Mouse (Mus musculus): ENCODE measurements around the gene Pgpep1l. TPM values are rescaled to one million over a fixed set of nuclear protein-coding genes. Genes with fewer than 3 reads are reported as not detected.

Gene Pgpep1l
- polyA plus RNA-seq (2012; rRNA removed), result 0.79 and 0.85 TPM in 2 replicates

DNA sequence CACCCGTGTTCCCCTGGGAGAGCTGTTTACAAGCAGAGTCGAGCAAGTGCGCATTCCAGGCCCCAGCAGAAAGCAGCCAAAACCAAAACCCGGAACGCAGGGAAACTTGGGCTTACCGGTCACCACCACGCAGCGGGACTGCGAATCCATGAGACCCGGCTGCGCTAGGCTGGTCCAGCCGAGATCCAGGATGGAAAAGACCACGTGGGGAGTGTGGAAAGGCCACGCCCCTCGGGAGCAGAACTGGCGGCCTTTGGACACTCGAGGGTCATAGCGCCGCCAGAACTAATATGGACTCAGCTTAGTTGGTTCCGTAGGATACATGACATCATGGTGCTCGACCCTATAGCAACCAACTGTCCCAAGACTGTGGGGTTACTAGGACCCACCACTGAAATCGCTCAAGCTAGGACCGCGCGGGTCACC, at the start of gene Pgpep1l:
Pgpep1l (minus strand) TSS at position 206 of the 426 bp plus-strand sequence.
- no peak for TF ChIP-seq CTCF (IDR thresholded peaks at IDR 0.05; ENCODE audit: extremely low read depth, insufficient read depth, low read length)
- no peak for TF ChIP-seq POLR2A (IDR thresholded peaks at IDR 0.05; ENCODE audit: extremely low read depth, insufficient read depth, low read length)
- Histone ChIP-seq H3K4me3 (ENCODE audit: insufficient read depth, low read length) (no peak within 1 kb of the TSS), H3K4me1 (ENCODE audit: control insufficient read depth, insufficient read depth, low read length) (peaks cover 2% of the 10 kb centered on the region), H3K27ac (ENCODE audit: insufficient read depth, low read length) (no peak within 1 kb of the TSS)

DNA sequence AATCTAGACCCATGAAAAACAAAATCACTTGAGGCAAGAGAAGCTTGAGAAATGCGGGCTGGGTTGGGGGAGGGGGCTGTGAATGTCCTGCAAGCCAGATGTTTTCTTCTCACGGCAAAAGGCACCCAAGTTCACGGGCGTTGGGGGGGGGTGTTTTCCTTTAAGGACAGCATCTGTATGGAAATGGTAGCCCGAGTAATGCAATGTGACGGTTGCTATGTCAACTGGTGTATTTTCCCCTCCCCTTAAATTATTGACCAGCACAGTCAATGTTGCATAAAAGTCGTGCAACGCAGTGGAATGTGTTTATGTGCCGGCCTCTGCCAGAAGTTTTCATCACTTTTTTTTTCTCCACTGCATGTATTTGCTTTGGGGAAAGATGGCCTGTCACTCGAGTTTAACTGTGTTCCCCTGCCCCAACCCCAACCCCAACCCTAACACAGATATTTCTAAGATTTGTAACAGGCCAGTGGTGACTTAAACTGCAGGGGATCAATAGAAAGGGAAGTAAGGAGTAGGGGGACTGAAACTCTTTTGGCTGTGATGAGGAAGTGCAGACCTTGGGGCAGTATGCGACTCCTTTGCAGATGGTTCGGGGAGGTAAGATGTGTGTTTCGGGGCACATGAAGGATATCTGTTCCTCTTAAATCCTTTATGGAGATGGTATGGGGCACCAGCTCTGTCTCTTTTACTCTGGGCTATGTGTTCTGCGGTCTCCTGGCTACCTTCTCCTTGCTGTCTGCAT, 49.2 kb upstream of the Pgpep1l start:
- TF ChIP-seq POLR2A (IDR thresholded peaks at IDR 0.05; ENCODE audit: extremely low read depth, insufficient read depth, low read length) (no peak), CTCF (IDR thresholded peaks at IDR 0.05; ENCODE audit: extremely low read depth, insufficient read depth, low read length) (no peak)
- Histone ChIP-seq H3K4me3 (ENCODE audit: insufficient read depth, low read length) (no peak overlapping the region), H3K27ac (ENCODE audit: insufficient read depth, low read length) (no peak overlapping the region), H3K4me1 (ENCODE audit: control insufficient read depth, insufficient read depth, low read length) (no peaks in the 10 kb centered on the region)

DNA sequence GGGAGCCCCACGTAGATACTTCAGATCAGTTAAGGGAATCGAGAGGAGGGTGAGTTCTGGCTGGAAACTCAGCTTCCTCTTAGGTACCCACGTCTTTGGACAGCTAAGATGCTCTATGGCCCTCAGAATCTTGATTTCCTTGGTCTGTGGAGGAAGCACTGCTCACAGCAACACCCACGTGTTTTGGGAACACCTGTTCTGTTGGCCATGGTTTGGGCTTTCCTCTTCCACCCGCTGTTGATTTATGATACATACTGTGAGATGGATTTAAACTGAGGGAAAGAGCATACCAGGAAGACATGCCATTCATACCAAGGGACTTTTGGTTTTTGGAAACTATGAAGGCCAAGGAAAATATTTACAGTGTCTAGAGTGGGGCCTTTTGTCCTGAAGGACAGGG, 48.4 kb upstream of the Pgpep1l start:
- no peak overlapping the region for H3K27ac ChIP-seq (ENCODE audit: insufficient read depth, low read length)
- H3K4me3 ChIP-seq (ENCODE audit: insufficient read depth, low read length), result no peak overlapping the region
- no peaks in the 10 kb centered on the region for H3K4me1 ChIP-seq (ENCODE audit: control insufficient read depth, insufficient read depth, low read length)
- TF ChIP-seq CTCF (IDR thresholded peaks at IDR 0.05; ENCODE audit: extremely low read depth, insufficient read depth, low read length), result no peak
- TF ChIP-seq POLR2A (IDR thresholded peaks at IDR 0.05; ENCODE audit: extremely low read depth, insufficient read depth, low read length), result no peak

DNA sequence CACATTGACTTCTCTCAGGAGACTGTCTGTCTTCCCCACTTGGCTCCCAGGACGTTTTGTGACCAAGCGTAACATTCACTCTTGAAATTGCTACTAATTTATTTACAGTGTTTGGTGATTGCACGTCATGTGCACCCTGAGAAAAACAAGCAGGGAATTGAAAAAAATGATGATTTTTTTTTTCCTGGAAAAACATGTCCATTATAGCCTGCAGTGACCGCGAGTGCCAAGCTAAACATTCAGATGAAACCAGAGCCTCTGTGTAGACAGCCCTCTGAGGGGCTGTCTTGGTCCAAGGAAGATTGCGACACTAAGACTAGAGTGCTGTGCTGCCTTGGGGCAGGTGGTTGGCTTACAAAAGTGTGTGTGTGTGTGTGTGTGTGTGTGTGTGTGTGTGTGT, 47.4 kb upstream of the Pgpep1l start:
- no peak overlapping the region for H3K4me3 ChIP-seq (ENCODE audit: insufficient read depth, low read length)
- no peaks in the 10 kb centered on the region for H3K4me1 ChIP-seq (ENCODE audit: control insufficient read depth, insufficient read depth, low read length)
- no peak for TF ChIP-seq POLR2A (IDR thresholded peaks at IDR 0.05; ENCODE audit: extremely low read depth, insufficient read depth, low read length)
- H3K27ac ChIP-seq (ENCODE audit: insufficient read depth, low read length), result no peak overlapping the region

DNA sequence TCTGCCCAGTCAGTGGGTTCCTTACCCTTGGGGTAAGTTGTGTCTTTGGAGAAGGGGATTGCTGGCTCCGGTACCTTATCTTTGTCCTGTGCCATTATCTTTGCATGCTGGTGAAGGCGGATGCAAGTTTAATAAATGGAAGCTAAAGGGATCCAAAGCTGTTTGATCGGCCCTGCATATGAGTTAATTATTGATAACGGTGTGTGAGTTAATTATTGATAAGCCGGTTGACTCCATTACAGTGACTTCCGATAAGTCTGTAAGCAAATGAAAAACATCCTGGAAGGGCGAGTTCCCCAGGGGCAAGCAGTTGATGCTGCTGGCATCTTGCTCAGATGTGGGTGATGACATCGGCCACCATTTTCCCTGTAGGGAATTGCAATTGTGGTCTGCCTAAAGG, 42.7 kb upstream of the Pgpep1l start:
- Histone ChIP-seq H3K4me3 (ENCODE audit: insufficient read depth, low read length) (no peak overlapping the region), H3K27ac (ENCODE audit: insufficient read depth, low read length) (no peak overlapping the region), H3K4me1 (ENCODE audit: control insufficient read depth, insufficient read depth, low read length) (no peaks in the 10 kb centered on the region; the same call in 1 of the 2 replicates)
- TF ChIP-seq POLR2A (IDR thresholded peaks at IDR 0.05; ENCODE audit: extremely low read depth, insufficient read depth, low read length) (no peak), CTCF (IDR thresholded peaks at IDR 0.05; ENCODE audit: extremely low read depth, insufficient read depth, low read length) (no peak)

DNA sequence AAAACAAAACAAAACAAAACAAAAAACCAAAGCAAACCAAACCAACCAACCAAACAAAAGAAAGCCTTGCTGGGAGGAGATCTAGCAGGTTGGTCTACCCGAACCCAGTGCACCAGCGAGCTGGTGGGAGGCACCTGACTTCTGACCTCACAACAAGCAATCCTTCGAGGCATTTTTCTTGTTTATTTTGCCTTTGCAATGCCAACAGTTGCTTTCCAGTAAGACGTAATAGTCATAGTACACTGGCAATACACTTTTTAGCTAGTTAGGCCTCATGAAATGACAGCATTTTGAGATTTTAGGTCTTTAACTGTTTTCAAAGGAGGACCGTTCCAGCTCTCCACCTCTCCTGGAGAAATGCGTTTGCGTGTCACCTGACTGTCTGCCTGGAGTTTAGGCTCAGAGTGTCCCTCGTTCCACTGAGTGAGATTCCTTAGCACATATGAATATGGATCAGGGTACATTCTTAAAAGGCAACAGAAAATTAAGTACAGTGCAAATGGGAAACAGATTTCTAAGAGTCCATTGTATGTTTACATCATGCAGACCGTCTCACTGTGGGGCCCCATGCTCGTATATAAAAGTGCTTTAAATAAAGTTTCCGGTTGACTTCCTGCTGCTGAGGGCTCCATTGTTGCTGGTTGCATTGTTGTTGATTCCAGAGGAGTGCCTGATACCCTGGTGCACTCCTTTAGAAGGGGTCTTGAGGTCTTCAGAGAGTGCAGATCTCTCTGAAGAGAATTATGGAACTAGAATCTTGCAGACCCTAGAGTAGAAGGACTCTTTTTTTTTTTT, 41.9 kb upstream of the Pgpep1l start:
- H3K4me1 ChIP-seq (ENCODE audit: control insufficient read depth, insufficient read depth, low read length), result no peaks in the 10 kb centered on the region; the same call in 1 of the 2 replicates
- no peak overlapping the region for H3K27ac ChIP-seq (ENCODE audit: insufficient read depth, low read length)
- TF ChIP-seq POLR2A (IDR thresholded peaks at IDR 0.05; ENCODE audit: extremely low read depth, insufficient read depth, low read length), result no peak
- no peak for TF ChIP-seq CTCF (IDR thresholded peaks at IDR 0.05; ENCODE audit: extremely low read depth, insufficient read depth, low read length)
- H3K4me3 ChIP-seq (ENCODE audit: insufficient read depth, low read length), result no peak overlapping the region

DNA sequence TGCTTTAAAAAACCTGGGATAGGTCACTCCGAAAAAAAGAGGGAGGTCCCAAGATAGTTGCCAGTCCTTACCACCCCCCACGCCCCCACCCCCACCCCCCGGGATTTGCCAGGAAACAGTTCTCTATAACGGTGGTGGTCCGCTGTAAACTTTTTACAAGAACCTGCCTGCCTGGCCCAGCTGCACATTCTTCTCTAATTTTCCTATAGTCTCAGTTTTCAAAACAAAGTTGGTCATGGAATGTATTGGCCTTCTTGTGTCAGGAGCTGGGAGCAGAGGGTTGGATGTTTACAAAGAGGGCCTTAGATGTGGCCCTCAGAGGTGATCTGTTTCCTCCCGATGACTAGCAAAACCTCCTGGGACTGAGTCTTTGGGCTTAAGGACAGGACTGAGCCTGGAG, 39.7 kb upstream of the Pgpep1l start:
- TF ChIP-seq CTCF (IDR thresholded peaks at IDR 0.05; ENCODE audit: extremely low read depth, insufficient read depth, low read length) (no peak), POLR2A (IDR thresholded peaks at IDR 0.05; ENCODE audit: extremely low read depth, insufficient read depth, low read length) (no peak)
- H3K27ac ChIP-seq (ENCODE audit: insufficient read depth, low read length), result no peak overlapping the region
- H3K4me1 ChIP-seq (ENCODE audit: control insufficient read depth, insufficient read depth, low read length), result no peaks in the 10 kb centered on the region; the same call in 1 of the 2 replicates
- H3K4me3 ChIP-seq (ENCODE audit: insufficient read depth, low read length), result no peak overlapping the region

DNA sequence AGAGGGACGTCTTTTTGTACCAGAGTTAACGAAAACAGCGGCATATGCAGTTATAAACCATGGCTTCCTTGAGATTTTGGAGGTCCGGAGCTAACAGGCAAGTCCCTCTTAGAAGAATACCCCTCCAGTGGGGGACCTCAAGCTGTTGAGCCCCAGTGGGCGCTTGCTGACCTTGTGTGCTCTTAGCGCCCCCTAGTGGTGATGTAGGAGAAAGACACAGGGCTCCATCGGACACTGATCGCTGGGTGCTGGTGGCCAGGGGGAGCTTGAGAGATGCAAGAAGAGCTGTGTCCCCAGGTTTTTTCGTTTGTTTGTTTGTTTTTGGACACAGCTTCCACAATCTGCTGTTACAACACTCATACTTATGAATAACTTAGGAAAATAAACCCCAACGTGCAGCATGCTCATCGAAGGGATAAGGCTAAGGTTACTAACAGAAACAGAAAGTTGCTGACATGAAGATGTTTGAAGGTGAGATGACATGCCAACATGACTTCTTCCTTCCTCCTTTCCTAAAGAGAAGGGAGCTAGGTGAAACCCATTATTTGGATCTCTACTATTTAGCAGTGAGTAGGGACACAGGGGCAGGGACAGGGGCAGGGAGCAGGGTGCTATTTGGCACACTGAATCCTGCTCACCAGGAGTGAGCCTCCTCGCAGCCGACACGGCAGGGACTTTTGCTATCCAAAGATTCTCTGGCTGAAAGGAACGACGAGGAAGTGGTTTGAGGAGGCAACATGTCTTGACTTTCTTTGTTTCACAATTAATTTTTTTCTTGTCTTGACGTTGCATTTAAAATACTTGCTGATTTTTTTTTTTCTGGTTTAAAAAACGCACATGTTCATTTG, 38.8 kb upstream of the Pgpep1l start:
- Histone ChIP-seq H3K4me3 (ENCODE audit: insufficient read depth, low read length) (peak overlapping the region; percentile 32), H3K27ac (ENCODE audit: insufficient read depth, low read length) (no peak overlapping the region), H3K4me1 (ENCODE audit: control insufficient read depth, insufficient read depth, low read length) (no peaks in the 10 kb centered on the region; the same call in 1 of the 2 replicates)
- TF ChIP-seq POLR2A (IDR thresholded peaks at IDR 0.05; ENCODE audit: extremely low read depth, insufficient read depth, low read length) (no peak), CTCF (IDR thresholded peaks at IDR 0.05; ENCODE audit: extremely low read depth, insufficient read depth, low read length) (peak; percentile 88)

DNA sequence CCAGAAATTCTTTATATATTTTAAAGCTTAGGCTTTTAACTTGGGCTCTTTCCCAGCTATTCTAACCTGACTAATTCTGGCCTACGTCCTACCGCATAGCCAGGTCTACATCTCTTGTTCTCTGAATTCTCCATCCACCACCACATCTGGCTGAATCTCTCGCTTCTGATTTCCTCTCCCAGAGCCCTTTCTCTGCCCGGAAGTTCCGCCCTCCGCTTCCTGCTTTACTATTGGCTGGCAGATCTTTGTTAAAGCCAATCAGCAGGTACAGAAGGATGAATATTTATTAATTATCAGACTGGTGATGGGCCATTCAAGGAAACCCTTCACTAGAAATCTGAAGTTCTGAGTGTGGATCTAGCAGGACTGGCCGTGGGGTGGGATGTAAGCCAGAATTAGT, 37.1 kb upstream of the Pgpep1l start:
- Histone ChIP-seq H3K4me3 (ENCODE audit: insufficient read depth, low read length) (no peak overlapping the region), H3K4me1 (ENCODE audit: control insufficient read depth, insufficient read depth, low read length) (no peaks in the 10 kb centered on the region; the same call in 1 of the 2 replicates), H3K27ac (ENCODE audit: insufficient read depth, low read length) (no peak overlapping the region)
- TF ChIP-seq POLR2A (IDR thresholded peaks at IDR 0.05; ENCODE audit: extremely low read depth, insufficient read depth, low read length), result no peak
- TF ChIP-seq CTCF (IDR thresholded peaks at IDR 0.05; ENCODE audit: extremely low read depth, insufficient read depth, low read length), result no peak

Measured in cortical plate, adult 2 months (tissue).